Mouse (Mus musculus): Measurements from ENCODE around the gene Acot2.
"Not testable (repeated sequence)": the region's sequence is repeated elsewhere in the genome, so short reads cannot be mapped to it uniquely, and the experiment has no call there.

Acot2 gene

GRCm38 (mm10) chr12:83987583-83988441 is at the start of gene Acot2:
TSS of gene Acot2 (plus strand) at chr12:83987861.
- peak; percentile 85 for DNase-seq (ENCODE audit: low spot score)

GRCm38 (mm10) chr12:83938592-83938991 is 49.1 kb upstream of the Acot2 start:
- not testable (repeated sequence) for DNase-seq (ENCODE audit: low spot score)

GRCm38 (mm10) chr12:83939332-83939731 is 48.3 kb upstream of the Acot2 start:
- no peak for DNase-seq (ENCODE audit: low spot score)

- DNase-seq (ENCODE audit: low spot score) = no peak
These were observed 47.6 kb upstream of the Acot2 start for GRCm38 (mm10) chr12:83940031-83940430.

- no peak for DNase-seq (ENCODE audit: low spot score)
These were observed 45.7 kb upstream of the Acot2 start for GRCm38 (mm10) chr12:83941938-83942337.

- peak; percentile 81 for DNase-seq (ENCODE audit: low spot score)
These were observed 40.3 kb upstream of the Acot2 start for GRCm38 (mm10) chr12:83947260-83947811.

- DNase-seq (ENCODE audit: low spot score) = no peak
These were observed 38.6 kb upstream of the Acot2 start for GRCm38 (mm10) chr12:83949043-83949442.

GRCm38 (mm10) chr12:83949776-83950492 is 37.7 kb upstream of the Acot2 start:
- DNase-seq (ENCODE audit: low spot score) = no peak

GRCm38 (mm10) chr12:83950493-83950839 is 37.2 kb upstream of the Acot2 start, which contains the start of gene Riox1:
TSS of gene Riox1 (plus strand) at chr12:83950608.
- DNase-seq (ENCODE audit: low spot score) = peak; percentile 88

GRCm38 (mm10) chr12:83950840-83951701 is 36.6 kb upstream of the Acot2 start:
- no peak for DNase-seq (ENCODE audit: low spot score)

- no peak for DNase-seq (ENCODE audit: low spot score)
These were observed 35.7 kb upstream of the Acot2 start for GRCm38 (mm10) chr12:83951711-83952575.

- DNase-seq (ENCODE audit: low spot score) = no peak
These were observed 29.4 kb upstream of the Acot2 start for GRCm38 (mm10) chr12:83958278-83958677.

- no peak for DNase-seq (ENCODE audit: low spot score)
These were observed 22.4 kb upstream of the Acot2 start for GRCm38 (mm10) chr12:83965235-83965634.

- peak; percentile 71 for DNase-seq (ENCODE audit: low spot score)
These were observed 15.5 kb upstream of the Acot2 start for GRCm38 (mm10) chr12:83972117-83972516.

GRCm38 (mm10) chr12:83978862-83979261 is 8.8 kb upstream of the Acot2 start:
- DNase-seq (ENCODE audit: low spot score) = no peak

- no peak for DNase-seq (ENCODE audit: low spot score)
These were observed 6.0 kb upstream of the Acot2 start for GRCm38 (mm10) chr12:83981615-83982014.

GRCm38 (mm10) chr12:83984752-83985151 is 2.9 kb upstream of the Acot2 start, which contains the start of gene Heatr4:
TSS of gene Heatr4 (minus strand) at chr12:83984852.
- no peak for DNase-seq (ENCODE audit: low spot score)

GRCm38 (mm10) chr12:83987242-83987582 is 449 bp upstream of the Acot2 start:
- DNase-seq (ENCODE audit: low spot score) = no peak

- no peak for DNase-seq (ENCODE audit: low spot score)
These were observed 822 bp downstream of the Acot2 start for GRCm38 (mm10) chr12:83988483-83988882.

GRCm38 (mm10) chr12:83989378-83989777 is 1.7 kb downstream of the Acot2 start:
- no peak for DNase-seq (ENCODE audit: low spot score)

- DNase-seq (ENCODE audit: low spot score) = no peak
These were observed 9.6 kb downstream of the Acot2 start for GRCm38 (mm10) chr12:83997221-83997620.
